Mouse (Mus musculus) adrenal gland, postnatal 4 days (tissue): ENCODE results near the gene Dscaml1. TPM values are rescaled to one million over a fixed set of nuclear protein-coding genes. Genes with fewer than 3 reads are reported as not detected.
A peak's percentile ranks its signal among the peaks of the same experiment; 100 is the strongest.

Experiments
- DNase-seq, 2 experiments: peaks; one replicate each; pipeline ENCODE4 v3.0.0; 2021 to 2022; ENCODE audit warnings: low spot score in 2 of 2, mixed read lengths in 2 of 2
- long read RNA-seq, 2 experiments: library from polyadenylated mRNA; stranded (forward); transcript quantifications; one replicate each; pipeline ENCODE4 v2.0.0; 2021
- total RNA-seq, 2 experiments: library from RNA; stranded (reverse); gene quantifications; 2 replicates each; pipeline ENCODE4 v1.2.3; 2021

The Dscaml1 gene
- 1 to 10 TPM; 2.3 to 2.5 TPM for total RNA-seq
- long read RNA-seq, experiment 1 = 0 reads
- long read RNA-seq, experiment 2 = 0 reads

DNA sequence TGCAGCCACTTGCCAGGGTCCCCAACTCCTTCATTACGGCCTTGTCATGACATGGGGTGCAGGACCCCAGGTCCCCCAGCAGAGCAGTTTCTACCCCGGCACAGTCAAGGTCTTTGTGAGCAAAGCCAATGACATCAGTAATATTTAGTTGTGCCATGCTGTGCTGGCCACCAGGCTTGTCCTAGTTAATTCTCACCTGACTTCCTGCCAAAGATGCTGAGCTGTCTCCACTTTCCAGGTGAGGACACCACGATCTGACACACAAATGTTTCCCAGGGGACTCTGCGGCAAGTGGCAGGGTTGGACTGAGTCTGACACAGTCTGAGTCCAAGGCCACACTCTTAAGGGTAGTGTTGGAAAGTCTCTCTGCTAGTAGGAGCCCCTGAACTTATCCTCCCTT is at the start of gene Dscaml1:
Gene Dscaml1 (plus strand): TSS at position 173 of the 400 bp plus-strand sequence.
- no peak for DNase-seq

- DNase-seq = no peak
These were observed 49.5 kb upstream of the Dscaml1 start for GRCm38 (mm10) chr9:45376883-45377282.

DNA sequence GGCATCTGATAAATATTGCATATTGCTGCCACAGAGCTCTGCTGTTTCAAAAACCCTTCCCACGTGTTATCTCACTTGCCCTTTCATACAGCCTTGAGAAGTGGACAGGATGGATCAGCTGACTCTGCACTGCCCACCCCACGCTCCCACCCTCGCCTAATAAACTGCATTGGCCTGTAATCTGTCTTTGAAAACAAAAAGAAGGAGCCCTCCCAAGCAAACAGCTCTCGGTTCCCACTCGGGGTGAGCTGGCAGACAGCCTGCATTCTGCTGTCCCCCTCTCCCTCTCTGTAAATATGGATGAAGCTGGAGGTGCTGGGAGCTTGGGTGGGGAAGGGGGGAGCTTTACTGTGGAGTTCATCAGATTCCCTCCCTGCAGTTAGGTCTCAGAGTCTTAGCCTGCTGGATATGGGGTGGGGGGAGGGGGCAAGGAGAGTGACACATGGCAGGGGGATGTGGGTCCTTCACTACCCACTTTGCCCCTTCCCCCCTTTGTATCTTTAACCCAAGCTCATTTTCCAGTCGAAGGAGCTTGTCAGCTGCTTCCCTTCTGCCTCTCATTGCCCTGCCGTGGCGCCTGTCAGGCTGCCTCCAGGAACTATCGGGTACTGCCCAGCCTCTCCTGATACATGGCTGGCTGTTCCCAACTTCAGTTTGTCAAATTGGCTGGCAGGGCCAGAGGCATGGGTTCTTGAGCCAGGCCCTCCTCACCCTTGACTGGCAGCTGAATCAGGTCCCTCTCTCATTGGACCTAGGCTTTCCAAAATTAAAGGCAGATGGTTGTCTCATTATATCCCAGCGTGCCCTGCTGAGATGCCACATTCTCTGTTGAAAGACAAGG is 45.8 kb upstream of the Dscaml1 start:
- no peak for DNase-seq

GRCm38 (mm10) chr9:45382336-45382735 is 44.1 kb upstream of the Dscaml1 start:
- no peak for DNase-seq

DNA sequence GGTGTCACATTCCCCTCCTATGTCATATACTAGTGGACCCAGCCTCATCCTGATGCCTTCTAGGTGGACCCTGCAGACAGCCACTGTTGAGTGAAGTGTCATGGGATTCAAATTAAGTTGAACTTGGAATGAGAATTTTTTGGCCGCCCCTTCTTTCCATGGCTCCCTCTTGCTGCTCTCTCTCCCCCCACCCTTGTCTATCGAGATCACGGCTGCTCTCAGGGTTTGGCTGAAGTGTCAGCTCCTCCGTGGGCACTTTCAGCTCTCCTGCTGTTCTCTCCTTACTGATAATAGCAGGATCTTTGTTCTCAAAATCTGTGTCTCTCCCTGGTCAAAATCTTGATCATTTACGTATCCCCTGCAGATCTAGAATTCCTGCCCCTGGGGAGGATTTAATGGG is 43.6 kb upstream of the Dscaml1 start:
- DNase-seq = no peak

GRCm38 (mm10) chr9:45383883-45384282 is 42.5 kb upstream of the Dscaml1 start:
- DNase-seq = no peak

- no peak for DNase-seq
These were observed 39.7 kb upstream of the Dscaml1 start for GRCm38 (mm10) chr9:45386698-45387097.

GRCm38 (mm10) chr9:45388385-45388994 is 37.9 kb upstream of the Dscaml1 start:
- DNase-seq = peak; percentile 68 to 77

DNA sequence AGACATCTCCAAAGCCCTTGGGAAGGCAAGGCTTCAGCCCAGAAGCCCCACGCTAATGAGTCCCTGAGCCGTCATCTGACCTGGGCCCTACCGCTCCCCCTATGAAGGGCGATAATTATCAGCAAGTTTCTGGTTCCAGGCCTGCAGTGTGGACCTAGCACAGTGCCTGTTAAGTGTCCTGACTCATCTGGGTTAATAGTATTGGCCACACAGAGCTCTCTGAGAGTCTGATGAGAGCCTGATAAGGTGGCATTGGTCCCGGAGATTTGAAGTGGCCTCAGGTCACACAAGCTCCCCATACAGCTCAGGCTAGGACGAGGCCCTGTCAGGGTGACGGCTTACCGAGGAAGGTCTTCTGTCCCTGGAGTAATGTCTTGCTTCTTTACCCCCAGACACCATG is 36.8 kb upstream of the Dscaml1 start:
- DNase-seq = no peak

- DNase-seq = no peak
These were observed 35.1 kb upstream of the Dscaml1 start for GRCm38 (mm10) chr9:45391299-45391698.

GRCm38 (mm10) chr9:45395218-45395617 is 31.2 kb upstream of the Dscaml1 start:
- no peak for DNase-seq

DNA sequence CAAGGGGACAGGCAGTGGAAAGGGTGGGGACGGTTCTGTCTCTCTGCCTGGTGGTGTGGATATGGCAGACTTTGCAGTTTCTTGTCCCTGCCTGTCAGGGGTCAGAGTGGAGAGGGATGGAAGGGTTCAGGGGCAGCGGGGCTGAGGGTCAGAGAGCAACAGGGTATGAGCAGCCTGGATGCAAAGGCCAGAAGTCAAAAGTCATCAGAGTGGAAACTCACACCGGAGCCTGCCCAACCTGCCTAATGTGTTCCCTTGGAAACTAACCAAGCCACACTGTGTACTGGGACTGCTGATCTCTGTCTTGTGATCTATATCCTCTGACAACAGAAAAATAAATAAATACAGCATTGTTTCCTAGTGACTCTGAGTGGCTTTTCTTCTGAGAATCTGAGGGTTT is 30.6 kb upstream of the Dscaml1 start:
- no peak for DNase-seq

DNA sequence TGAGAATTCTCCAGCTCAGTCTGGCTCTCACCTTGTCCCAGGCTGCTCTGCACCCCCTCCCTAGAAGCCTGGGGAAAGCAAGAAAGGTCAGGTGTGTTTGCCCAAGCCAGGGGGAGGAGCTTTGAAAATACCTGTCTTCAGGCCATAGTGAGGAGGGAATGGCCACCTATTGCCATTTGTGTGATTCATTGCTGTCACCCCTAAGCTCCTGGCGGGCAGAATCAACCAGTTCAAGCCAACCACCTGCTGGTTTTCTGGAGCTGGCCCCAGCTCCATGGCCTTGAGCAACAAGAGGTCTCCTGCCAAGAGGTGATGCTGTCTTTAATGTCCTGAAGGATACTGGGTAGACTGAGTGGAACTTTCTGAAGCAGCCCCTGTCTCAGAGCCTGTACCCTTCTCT is 28.1 kb upstream of the Dscaml1 start:
- DNase-seq = no peak

DNA sequence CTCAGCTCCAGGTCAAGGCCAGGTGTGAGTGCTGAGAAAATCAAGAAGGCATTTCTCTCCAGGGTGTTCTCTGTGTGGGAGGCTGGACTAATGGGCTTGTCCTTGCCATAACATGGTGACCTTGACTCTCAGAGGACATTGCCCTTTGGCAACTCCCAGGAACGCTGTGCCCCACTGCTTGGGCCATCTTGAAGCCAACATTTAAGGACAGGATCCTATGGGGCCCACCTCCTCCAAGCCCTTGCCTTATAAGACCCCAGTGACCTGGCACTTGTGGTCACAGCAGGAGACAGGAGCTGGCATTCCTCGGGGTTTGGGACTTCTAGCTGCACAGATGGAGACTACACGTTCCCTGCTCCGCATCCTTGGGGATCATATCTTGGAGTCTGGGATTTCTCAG is 27.0 kb upstream of the Dscaml1 start, which contains the start of gene Fxyd2:
Gene Fxyd2 (plus strand): TSS at position 236 of the 400 bp plus-strand sequence.
- DNase-seq = no peak

DNA sequence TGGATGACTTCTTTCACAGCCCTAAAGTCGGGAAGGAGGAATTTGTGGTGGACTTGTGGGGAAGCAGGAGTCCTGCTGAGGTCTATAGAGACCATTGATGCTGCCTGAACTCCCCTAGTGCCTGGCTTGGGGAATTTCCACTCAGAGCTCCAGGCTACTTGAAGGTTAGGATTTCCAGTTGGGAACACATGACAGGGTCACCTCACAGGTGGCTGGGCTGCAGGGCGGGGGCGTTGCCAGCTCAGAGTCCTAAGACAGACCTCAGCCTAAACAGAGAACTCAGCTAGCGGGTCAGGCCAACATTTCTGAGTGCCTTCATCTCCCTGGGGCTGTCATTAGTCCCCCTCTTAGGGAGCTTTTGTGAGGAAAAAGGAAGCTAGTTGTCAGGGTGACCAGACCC is 24.6 kb upstream of the Dscaml1 start:
- DNase-seq = no peak

DNA sequence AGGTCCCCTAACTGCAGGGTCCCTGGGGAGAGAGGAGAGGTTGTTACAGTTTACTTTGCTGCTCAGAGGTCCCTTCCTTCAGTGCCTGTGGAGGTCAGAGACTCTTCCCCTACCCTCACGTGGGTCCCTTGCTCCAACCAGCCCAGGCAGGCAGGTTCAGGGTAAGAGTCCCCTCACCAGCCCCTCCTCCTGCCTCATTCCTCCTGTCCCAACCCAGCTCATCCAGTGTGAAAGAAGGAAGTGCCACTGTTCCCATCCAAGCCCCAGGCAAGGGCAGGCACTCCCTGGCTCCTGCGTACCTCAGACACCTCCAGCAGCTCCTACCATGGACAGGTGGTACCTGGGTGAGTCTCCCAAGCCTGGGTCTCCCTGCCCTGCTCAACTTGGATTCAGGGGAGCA is 23.5 kb upstream of the Dscaml1 start:
- DNase-seq = no peak

- DNase-seq = no peak
These were observed 20.7 kb upstream of the Dscaml1 start for GRCm38 (mm10) chr9:45405694-45406093.

- no peak for DNase-seq
These were observed 19.6 kb upstream of the Dscaml1 start for GRCm38 (mm10) chr9:45406808-45407207.

DNA sequence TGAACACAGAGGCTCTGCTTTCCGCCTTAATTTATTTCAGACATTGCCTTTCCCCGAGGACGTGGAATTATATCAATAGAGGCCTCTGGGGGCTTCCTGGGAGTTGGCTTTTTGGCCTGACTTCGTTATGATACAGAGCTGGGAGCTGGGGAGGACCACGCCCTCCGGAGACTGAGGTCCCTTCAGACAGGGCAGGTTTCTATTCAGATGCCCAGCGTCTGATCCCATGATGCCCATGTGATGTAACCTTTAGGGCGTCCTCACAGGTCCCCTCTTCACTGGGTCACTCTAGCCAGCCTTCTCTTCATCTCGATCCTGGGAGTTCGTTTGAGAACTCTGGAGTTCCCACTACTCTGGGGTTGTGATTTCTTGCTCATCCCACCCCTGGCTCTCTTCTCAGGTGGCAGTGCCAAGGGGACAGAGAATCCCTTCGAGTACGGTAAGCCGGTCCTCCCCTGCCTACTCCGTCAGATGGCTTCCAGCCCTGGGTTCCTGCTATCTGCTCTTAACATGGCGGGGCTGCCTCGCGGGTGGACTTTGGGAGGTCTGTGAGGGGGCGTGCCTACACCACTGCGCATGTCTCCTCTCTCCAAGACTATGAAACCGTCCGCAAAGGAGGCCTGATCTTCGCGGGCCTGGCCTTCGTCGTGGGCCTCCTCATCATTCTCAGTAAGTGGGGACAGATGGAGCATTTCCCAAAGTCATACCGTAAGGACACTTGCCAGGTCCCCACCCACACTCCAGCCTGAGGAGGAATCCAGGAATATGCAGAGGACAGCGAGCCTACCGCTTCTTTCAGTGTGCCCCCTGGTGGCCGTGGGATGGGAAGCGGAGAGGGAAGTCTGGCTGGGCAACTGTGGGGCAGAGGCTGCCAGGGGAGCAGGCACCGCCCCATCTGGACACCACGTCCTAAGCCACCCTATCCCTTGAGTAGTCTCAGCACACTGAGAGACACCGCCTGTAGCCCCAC is 18.4 kb upstream of the Dscaml1 start:
- peak; percentile 64 for DNase-seq

DNA sequence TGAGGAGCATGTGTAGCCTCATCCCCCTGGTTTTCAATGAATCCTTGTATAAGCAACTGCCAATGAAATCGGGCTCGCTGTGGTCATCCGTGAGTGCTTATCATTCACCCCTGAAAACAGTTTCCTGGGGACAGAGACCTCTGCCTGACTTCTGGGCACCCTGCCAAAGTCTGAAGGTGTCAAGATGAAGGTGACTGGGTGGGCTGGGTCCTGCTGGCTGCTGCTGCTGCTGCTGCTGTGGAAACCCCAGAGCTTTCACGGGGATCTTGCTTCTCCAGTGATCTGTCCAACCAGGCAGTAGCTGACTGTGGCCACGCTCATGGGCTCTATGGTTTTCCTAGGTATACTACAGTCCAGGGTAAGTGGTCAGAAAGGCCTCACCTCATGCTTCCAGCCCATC is 16.2 kb upstream of the Dscaml1 start:
- no peak for DNase-seq

DNA sequence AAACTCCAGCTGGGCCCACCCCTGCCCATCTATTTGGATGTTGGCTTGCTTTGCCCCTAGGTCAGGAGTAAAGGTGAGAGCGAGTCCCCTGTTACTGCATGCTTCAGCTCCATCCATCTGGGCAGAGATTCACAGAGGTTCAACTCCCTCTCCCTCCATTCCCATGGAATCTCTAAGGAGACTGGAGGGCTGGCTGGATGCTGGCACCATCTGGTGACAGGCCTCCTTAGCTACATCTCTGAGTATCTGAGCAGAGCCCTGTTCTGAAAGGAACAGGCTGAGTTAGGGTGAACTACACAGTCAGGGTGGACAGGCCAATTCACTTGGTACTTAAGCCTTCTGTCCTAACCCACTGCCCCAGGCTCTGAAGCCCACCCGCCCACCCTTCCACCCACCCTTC is 15.8 kb upstream of the Dscaml1 start:
- no peak for DNase-seq
